Mouse (Mus musculus) brown adipose tissue, adult 24 weeks (tissue): Measurements from ENCODE around the gene A930033H14Rik. TPM values are rescaled to one million over a fixed set of nuclear protein-coding genes. Genes with fewer than 3 reads are reported as not detected.

Experiments
- H3K27ac ChIP-seq: fragments of 200-500 bp; replicated peaks from 2 replicates; pipeline ENCODE4 v1.5.1; 2012; ENCODE audit warnings: low read depth, mild to moderate bottlenecking, low read length
- H3K4me1 ChIP-seq: fragments of 200-500 bp; 2 replicates; pipeline ENCODE4 v1.6.1; 2012; ENCODE audit warnings: low read length, mixed read lengths; ENCODE audit not compliant: control insufficient read depth, insufficient read depth, insufficient read length
- H3K4me3 ChIP-seq: fragments of 200-500 bp; 2 replicates; pipeline ENCODE4 v1.5.1; 2012; ENCODE audit warnings: low read depth, mild to moderate bottlenecking, low read length, moderate library complexity; ENCODE audit not compliant: insufficient read depth
- polyA plus RNA-seq: library from polyadenylated mRNA; stranded (reverse); fragments of >200 nt; gene quantifications from 2 replicates; pipeline ENCODE4 v1.2.4, GENCODE M21; 2012; ENCODE audit not compliant: missing spikeins, insufficient read depth, insufficient read length

The A930033H14Rik gene
- polyA plus RNA-seq, 1 experiment, result 1.4 TPM

DNA sequence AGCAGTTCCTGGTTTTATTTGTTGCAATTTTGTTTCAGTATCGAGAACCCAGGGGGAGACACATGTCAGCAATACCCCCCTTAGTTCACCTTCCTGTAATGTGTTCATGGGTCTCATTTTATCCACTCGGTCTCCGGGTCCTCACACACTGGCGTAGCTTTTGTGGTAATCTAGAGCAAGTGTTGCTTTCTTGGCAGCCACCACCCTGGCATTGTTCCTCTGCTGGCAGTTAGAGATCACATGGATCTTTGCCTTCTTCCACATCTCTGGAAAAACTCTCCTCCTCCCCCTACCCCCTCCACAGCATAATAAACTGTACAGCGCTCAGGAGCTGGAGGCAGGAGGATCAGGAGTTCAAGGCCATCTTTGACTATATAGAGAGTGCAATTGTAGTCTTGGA is 20.6 kb downstream of the A930033H14Rik start:
- no peaks in the 10 kb centered on the region for H3K4me1 ChIP-seq
- no peak overlapping the region for H3K27ac ChIP-seq
- no peak overlapping the region for H3K4me3 ChIP-seq

DNA sequence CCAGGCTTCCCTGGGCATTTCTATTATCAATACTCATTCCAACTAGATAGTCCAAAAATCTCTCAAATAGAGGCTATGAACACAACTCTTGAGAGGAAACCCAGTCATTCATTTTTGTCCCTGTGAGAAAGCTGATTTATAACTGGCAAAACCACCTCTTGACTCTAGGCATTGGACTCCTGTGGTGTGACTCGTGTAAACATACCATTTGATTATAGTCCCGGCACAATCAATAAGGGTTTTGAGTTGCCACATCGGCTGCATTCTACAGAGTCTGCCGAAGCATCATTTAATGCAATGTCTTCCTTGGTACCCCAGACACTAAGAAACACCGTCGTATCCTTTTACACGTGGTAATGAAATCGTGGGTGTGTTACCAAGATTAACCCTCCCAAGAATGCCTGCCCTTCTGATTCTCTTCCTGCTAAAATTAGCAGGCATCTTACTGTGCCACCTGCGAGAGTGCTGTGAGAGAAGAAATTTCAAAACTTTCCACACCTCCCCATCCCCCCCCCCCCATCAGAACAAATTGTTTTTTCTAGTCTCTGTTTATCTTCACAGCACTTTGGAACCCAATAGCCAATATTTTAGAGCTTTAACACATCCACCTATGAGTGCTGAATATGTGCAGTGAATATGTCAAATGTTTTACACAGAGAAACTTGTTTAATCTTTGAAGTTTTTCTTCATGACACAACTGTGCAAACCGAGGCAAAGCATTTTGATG is 22.3 kb downstream of the A930033H14Rik start:
- H3K4me1 ChIP-seq, result no peaks in the 10 kb centered on the region
- no peak overlapping the region for H3K27ac ChIP-seq
- no peak overlapping the region for H3K4me3 ChIP-seq

DNA sequence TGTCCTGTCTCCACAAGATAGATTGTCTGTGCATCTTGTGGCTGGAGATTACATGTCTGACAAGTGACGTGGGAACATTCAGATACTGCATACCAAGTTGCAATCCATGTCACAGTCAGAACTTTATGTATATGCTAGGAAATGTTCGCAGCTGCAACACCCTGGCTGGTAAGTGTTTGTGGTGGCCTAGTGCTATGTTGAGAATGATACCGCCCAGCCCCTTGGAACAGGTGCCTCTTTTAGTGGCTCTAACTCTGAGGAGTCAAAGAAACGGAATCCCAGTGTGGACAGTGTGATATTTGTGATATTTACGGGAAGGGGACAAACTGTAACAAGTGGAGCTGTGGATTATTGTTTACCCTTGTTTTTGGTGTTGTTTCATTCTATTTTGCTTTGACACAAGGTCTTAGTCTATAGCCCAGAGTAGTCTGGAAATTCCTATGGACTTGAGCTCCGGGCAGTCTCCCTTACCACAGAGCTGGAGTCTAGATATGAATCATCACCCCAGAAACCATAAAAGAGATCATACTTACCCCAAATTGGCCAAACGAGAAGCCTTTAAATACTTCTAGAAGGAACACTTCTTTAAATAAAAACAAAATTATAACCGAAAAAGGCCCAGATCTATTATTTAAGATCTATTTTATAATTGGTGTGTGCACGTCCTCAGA is 25.0 kb downstream of the A930033H14Rik start:
- Histone ChIP-seq H3K4me3 (no peak overlapping the region), H3K27ac (no peak overlapping the region), H3K4me1 (no peaks in the 10 kb centered on the region)

DNA sequence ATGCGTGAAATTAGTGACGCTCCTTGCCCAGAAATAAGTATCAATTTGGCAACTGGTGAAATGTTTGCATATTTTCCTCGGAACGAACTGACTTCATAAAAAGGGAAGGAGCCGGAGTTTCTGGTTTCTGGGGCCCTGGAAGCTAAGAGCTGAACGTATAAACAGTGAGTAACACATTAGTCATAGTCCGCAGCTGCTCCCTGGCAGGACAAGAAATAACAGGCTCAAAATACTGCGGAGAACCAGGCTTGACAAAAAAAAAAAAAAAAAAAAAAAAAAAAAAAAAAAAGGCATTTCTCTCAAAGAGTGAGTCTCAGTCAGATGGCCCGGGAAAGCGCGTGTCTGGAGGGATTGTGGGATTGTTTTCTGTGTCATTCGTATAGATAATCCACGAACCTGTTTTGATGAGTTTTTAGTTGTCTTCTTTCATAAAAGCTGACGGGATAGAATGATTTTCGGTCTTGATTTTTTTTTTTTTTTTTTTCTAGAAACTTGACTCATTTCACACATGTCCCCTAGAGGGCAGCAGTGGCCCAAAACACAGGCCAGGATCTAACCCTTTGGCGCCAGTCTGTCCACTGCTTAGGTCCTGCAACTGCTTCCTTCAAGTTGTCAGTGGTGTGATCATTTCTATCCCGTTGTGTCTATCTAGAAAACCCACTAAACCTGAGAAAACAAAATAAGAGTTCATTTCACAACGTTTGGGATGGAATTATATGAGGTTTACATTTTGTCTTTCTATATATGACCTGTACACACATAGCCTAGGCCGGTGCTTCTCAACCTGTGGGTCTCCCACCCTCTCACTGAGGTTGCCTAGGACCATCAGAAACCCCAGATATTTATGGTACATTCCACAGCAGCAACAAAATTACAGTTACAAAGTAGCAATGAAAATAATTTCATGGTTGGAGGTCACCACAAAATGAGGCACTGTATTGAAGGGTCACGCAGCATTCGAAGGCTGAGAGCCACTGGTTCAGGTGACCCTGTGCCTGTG is 26.7 kb downstream of the A930033H14Rik start:
- Histone ChIP-seq H3K27ac (peak overlapping the region; percentile 82), H3K4me3 (peak overlapping the region; percentile 59), H3K4me1 (no peaks in the 10 kb centered on the region)

DNA sequence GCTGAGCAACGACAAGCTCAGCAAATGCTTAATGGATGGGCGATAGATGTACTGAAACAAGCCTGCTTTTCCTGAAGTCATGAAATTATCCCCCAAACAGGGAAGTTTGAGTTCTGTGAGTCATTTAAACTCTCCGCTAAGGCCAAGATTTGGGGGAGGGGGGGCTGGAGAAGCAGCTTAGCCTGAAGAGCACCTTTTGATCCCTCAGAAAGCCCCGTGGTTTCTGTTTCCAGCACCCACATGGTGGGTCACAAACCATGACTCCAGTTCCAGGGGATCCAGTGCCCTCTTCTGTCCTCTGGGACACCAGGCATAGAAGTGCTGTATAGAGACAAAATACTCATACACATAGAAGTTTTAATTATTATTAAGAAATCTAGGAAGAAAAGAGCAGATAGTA is 27.5 kb downstream of the A930033H14Rik start:
- Histone ChIP-seq H3K27ac (peak overlapping the region; percentile 24; the same call in 1 of the 2 replicates), H3K4me1 (no peaks in the 10 kb centered on the region), H3K4me3 (no peak overlapping the region)

DNA sequence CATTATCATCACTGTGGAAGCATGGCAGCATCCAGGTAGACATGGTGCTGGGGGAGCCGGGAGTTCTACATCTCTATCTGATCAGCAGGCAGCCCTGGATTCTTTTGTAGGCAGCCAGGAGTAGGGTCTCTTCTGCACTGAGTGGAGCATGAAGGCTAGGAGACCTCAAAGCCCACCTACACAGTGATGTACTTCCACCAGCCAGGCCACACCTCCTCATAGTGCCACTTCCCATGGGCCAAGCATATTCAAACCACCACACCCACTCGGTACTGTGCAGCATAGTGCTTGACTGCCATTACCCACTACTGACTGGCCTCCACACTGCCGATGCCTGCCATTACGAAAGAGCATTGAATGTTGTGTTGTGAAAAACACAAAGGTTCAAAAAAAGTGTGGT is 28.0 kb downstream of the A930033H14Rik start:
- Histone ChIP-seq H3K4me3 (no peak overlapping the region), H3K4me1 (no peaks in the 10 kb centered on the region), H3K27ac (0 out of 2 replicates have a peak overlapping the region, but pooled peaks have one; percentile 24)

DNA sequence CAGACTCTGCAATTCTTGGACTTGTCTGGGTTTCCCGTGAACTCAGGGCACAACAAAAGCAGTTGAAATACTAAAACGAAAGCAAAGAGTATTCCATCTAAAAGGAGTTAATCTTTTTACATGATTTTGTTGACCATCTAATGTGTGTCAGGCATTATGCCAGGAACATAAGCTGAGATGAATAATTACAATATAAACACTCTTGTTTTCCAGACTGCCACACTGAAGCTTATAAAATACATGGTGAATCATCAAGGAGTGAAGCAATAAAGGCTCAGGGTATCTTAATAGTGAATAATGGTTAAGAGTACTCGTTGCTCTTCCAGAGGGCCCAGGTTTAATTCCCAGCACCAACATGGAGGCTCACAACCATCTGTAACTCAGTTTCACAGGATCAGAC is 31.9 kb downstream of the A930033H14Rik start:
- Histone ChIP-seq H3K4me3 (no peak overlapping the region), H3K4me1 (no peaks in the 10 kb centered on the region), H3K27ac (no peak overlapping the region)

DNA sequence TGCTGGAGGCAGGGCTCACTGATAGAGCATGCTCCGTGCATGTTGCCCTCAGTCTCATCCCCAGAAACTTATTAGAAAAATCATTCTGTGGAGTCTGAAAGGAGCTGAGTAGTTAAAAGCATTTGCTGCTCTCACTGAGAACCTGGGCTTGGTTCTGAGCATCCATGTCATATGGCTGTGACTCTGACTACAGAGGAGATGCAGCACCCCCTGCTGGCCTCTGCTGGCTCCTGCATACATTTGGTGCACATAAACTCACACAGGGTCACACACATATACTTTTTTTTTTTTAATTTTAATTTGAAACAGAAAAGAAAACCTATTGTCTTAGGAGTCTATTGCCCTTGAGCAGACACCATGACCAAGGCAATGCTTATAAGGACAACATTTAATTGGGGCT is 33.6 kb downstream of the A930033H14Rik start:
- H3K27ac ChIP-seq, result no peak overlapping the region
- H3K4me3 ChIP-seq, result no peak overlapping the region
- no peaks in the 10 kb centered on the region for H3K4me1 ChIP-seq

DNA sequence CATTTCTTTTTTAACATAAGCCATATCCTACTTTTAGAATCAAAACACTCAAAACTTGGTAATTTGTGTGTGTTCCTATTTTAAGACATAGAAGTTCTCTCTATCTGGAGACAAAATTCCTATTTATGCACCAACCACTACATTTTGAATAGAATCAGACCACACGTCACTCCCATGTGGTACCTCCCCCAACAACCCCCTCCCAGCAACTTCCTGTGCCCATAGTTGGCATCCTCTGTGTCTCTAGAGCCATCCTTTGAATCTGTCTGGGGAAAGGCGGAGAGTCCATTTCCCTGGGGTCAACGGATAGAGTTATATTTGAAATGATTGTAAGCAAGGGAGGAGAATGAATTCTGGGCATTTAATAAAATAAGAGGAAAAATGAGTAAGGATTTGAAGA is 36.8 kb downstream of the A930033H14Rik start:
- H3K27ac ChIP-seq, result no peak overlapping the region
- no peak overlapping the region for H3K4me3 ChIP-seq
- H3K4me1 ChIP-seq, result no peaks in the 10 kb centered on the region

DNA sequence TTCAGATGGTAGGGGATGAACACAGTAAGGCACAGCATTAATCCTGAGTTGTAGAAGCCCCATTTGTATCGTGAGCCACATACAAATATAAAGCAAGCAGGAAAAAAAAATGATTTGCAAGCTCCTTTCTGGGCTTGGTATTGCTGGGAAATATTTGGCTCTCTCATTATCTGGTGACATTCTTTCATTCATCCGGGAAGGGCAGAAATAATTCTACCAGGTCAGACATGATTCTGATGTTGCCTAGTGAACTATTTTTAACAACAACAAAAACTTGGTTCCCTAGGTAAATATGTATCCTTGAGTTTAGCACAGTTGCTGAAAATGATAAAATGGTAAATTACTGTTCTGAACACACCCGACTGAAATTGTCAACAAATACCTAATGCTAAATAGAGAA is 40.5 kb downstream of the A930033H14Rik start:
- no peaks in the 10 kb centered on the region for H3K4me1 ChIP-seq
- H3K27ac ChIP-seq, result no peak overlapping the region
- H3K4me3 ChIP-seq, result no peak overlapping the region

DNA sequence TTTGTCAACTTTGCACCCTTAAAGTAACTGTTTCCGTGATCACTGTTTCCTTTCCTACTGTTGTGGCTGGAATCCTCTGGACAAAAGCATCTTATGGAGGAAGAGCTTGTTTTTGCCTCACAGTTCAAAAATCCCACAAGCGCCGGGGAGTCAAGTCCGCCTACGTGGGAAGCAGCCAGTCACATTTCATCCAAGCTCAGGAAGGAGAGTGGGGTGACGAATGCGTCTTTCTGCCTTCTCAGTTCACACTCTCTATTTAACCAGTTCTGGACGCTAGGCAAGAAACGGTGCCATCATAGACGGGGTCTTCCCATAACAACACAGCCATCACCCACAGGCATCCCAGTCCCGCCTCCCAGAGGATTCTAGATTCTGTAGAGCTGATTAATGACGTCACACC is 46.4 kb downstream of the A930033H14Rik start:
- Histone ChIP-seq H3K27ac (no peak overlapping the region), H3K4me1 (no peaks in the 10 kb centered on the region), H3K4me3 (no peak overlapping the region)

DNA sequence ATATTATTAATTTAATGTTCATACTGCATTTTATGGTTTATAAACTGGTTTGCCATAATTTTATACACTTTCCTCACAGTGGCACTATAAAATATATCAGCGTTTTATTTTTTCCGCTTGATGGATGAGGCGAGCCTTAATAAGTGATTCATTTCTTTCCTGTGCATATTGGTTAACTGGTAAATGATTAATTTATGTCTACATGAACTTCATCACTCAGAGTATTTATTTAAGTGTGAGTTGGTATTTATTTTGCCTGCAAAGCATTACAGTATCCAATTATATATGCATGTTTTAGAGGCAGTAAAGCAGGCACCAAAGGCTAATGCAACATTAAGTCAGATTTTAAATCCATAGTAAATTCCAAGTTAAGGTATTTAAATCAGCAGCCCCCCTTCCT is 47.1 kb downstream of the A930033H14Rik start:
- Histone ChIP-seq H3K27ac (no peak overlapping the region), H3K4me3 (no peak overlapping the region), H3K4me1 (no peaks in the 10 kb centered on the region)

DNA sequence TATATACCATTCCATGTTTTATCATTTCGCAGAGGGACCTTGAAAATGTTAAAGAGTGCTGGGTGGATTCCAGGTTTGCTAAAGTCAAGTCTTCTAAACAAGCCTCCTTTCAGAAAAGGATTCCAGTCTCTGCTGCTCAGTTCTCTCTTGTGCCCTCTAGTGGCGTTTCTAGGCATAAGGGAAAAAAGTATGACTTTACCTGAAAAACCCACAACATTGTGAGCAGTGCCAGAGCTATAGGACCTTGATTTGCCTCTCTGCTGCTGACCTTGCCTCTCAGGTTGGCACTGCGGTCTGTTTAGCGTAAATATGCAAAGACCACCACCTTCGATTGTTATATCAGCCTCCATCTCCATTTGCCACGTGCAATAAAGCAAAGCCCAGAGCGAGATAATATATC is 47.8 kb downstream of the A930033H14Rik start:
- Histone ChIP-seq H3K4me1 (no peaks in the 10 kb centered on the region), H3K27ac (no peak overlapping the region), H3K4me3 (no peak overlapping the region)

DNA sequence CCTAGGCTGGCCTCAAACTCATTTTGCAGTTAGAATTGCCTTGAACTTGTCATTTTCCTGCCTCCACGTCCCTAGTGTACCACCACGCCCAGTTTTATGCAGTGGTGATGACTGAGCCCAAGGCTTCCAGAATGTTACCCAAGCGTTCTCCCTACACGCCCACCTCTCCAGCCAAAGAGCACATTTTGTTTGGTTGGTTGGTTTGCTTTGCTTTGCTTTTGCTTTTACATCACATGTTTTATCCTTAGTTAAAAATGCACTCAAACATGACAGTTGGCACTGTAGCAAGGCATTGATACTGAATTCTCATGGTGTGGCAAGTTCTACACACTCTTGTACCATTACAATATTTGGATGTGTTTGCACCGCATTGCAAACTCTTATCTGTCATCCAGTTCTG is 49.7 kb downstream of the A930033H14Rik start:
- Histone ChIP-seq H3K4me1 (no peaks in the 10 kb centered on the region), H3K27ac (no peak overlapping the region), H3K4me3 (no peak overlapping the region)

DNA sequence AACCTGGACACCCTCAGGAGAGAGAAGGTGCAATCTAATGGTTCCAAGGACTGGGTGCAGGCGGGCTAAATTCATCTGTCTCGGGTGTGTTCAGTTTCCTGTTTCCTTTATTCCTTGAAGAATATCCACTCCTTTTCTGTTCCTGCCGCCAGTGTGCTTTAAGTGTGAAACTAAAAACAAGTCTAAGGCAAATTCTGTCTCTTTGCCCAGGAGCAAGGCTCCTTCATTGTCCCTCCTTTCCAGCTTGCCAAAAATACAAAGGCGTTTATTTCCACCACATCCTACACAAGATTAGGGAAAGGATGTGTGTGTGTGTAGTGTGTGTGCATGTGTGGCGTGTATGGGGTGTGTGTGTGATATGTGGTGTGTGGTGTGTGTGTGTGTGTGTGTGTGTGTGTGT is 50.3 kb downstream of the A930033H14Rik start:
- H3K27ac ChIP-seq, result no peak overlapping the region
- H3K4me3 ChIP-seq, result no peak overlapping the region
- no peaks in the 10 kb centered on the region for H3K4me1 ChIP-seq
